Mouse (Mus musculus) left cerebral cortex, adult 8-10 months (tissue): ENCODE data around the gene Znfx1. TPM values are rescaled to one million over a fixed set of nuclear protein-coding genes. Genes with fewer than 3 reads are reported as not detected.

Experiments used
- DNase-seq, 2 experiments: peaks; one replicate each; pipeline ENCODE4 v3.0.0; 2022; ENCODE audit warnings: low spot score in 2 of 2
- total RNA-seq, 4 experiments: library from RNA; stranded (reverse); gene quantifications; 2 replicates each; pipeline ENCODE4 v1.2.4; 2022

Gene Znfx1
- total RNA-seq, result 10 to 100 TPM; 77.1 to 92.1 (median 80.7) TPM

DNA sequence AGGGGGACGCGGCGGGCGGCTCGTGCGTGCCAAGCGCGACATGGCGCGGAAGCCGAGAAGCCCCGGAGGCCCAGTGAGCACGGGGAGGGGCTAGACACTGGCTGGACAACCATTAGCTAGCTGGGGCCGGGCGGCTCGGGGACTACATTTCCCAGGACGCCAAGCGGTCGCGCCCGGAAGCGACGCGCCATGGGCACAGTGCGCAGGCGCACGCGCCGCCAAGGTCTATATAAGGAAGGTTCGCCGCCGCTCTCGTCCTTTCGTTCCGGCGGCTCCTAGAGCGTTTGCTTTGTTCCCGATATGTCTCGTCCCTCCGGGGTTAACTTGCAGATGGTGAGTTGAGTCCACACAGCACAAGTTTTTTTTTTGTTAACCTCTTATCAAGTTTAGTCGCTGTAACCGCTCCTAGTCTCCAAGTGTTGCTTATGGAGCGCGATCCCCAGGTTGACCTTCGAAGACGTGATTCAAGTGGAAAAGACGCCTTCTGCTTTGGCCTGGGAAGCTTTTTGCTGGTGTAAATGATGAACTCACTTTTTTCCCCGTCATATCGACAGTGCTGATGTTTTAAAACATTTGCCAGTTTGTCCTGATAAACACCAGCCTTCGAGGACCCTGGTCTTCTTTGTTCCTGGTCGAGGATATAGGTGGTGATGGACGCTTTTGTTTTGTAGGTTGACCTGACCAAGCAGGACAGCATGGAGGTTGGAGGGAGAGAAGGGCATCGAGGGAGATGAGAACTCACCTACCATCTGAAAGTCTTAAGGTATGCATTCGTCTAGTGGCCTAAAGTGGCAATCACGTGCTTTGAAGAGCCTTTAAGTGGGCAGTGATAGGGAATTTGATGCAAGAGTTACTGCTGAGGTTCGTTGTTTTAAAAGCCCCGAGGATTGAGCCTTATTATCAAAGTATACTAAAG, at the start of gene Znfx1:
Gene Znfx1, minus strand, starts transcription at position 51 of the 916 bp plus-strand sequence.
- peak; percentile 96 to 97 for DNase-seq

DNA sequence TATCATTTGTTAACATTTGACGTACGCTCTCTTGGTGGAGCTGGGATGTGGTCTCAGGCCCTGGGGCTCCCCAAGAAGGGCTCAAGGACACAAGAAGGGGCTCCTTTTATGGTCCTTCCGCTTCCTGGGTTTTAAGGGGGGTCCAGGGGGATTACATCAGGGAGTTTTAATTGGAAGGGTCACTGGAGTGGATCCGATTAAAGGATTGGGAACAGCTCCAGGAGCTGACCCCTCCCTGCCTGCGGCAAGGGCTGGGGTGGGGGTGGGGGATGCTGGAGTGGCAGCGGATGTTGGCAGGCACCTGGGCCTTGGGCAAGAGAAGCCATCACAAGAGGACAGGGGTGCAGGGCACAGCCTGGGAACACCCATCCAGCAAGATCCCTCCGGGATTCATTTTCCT, 49.4 kb upstream of the Znfx1 start:
- no peak for DNase-seq

DNA sequence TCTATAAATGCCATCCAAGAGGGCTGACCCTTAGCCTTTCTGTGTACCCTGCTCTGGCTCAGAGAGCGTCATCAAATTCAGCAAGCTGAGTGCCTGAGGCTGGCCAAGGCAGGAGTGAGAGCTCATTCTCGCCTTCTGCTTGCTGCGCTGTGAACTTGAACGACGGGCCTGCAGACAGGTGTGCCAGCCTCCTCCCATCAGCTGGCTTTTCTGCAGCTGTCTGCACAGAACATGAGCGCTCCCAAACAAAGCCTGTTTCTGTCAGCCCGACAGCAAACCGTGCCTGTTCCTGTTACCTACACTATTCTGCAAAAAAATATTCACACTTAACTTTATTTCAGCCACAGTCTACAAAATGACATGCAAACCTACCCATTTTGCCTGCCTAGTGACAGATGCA, 46.7 kb upstream of the Znfx1 start:
- no peak for DNase-seq

DNA sequence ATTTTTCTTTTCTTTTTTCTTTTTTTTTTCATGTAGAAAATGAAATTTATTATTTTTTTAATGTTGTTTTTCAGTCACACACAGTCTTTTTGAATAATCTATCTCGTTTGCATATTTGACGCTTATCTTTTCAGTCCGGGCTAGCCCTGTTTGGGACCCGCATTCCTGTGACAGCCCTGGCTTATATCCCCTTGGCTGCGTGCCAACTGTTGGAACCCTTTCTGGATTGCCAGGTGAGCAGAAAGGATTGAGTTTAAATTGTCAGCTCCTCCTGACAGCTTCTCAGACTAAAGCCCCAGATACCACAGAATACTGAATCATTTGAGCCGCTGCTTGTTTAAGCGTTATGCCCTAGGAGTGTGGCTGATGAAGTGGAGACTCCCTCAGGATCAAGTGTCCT, 40.7 kb upstream of the Znfx1 start:
- DNase-seq, result no peak

DNA sequence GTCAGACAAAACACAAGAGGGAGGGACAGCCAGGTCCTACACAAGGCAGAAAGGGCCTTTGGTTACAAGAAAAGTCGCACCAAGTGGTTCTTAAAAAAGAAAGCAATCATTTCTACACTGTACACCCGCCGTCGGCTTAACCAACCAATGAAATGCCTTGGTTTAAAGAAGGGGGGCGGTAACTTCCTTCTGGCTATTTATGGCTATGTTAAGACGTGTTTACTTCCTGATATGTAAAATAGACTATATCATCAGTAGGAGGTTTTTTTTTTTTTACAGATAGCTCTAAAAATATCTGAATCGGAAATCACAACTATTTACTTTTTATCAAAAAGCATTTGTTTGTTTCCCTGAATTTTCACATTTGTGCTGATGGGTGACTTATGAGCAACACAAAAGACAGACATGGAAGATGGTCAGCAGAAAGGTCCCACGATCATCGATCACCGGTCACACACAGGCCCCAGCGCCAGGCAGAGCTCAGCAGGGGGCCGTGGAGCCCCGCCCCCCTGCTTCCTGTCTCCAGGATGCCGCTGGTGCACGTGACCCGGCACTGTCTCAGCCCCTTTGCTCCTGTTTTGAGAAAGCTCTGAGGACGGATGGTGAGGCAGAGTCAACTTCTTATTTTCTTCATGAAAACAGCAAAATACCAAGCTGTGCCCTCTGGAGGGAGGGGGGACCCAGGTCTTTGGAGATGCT, 39.1 kb upstream of the Znfx1 start:
- DNase-seq, result no peak

DNA sequence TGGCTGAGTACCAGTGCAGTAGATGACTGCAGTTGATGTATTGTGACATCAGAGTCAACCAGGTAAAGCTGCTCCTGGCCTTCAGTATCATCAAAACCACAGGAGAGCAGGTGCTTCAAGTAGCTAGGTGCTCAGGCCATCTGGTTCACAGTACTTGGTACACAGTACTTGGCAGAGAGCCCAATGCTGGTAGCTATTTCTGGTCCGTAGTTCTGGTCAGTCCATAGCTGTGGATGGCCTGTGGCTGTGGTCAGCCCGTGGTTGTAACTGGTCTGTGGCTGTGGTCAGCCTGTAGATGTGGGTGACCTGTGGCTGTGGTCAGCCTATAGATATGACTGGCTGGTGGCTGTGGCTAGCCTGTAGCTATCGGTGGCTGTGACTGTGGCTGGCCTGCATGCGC, 31.9 kb upstream of the Znfx1 start:
- DNase-seq, result no peak

DNA sequence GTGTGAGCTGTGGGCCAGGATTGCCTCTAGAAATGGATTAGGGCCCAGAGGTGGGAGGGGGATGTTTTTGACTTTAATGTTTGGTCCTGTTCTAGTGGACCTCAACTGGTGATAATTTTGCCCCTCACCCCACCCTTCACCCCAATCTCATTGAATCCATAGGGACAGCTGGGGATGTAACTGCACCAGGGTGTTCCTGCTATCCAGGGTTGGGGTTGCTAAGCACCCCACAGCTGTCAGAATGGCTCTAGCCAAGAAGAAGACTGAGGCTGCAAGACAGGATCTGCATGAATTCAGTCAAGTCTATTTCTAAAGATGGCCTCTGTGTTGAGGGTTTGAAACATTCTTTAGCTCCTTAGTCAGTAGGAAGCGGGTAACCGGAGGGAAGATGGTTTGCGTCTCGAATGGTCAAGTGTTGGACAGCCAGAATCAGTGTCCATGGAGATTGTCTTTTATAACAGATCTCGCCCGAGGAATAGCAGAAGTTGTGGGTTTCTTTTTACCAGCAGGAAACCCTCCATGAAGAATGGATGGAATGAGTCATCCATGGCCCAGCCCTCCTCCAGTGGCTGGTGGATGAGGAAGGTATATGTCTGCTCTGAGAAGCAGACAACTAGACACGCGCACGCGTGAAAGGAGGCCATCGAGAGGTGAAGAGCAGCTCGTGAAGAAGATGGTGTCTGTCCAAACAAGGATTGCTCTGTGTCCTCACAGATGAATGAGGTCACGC, 30.5 kb upstream of the Znfx1 start:
- no peak for DNase-seq

DNA sequence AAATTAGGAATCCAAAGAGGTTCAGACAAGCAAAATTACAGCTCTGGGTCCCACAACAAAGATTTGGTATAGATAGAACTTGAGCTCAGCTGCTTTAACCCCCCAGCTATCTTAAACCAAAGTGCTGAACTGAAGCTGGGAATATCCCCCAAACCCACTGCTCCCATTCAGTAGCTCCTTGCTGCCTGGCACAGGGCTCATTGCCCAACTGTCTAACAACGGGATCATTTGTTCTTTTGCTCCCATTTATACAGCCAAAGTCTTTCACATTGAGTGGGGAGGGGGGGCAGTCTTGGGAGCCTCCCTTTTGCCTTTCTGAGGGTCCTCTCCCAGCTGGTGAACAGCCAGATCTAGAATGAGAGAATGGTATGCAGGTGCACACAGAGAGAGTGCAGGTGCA, 27.5 kb upstream of the Znfx1 start:
- DNase-seq, result no peak

DNA sequence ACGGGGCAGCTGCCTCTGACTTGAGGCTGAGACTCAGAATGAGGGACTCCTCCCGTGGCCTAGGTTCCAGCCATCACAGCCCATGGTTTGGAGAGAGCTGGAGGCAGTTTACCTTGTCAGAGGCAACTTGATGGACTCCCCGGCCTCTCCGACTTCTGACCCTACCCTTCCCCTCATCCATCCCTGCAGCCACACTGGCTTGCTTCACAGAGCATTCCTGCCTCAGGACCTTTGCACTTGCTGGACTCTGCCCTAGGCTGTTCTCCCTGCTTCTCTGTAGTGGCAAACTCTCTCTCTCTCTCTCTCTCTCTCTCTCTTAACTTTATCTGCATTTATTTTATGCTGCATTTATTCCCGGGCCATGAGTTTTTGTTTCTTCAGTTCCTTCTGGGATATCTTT, 24.0 kb upstream of the Znfx1 start:
- DNase-seq, result no peak

DNA sequence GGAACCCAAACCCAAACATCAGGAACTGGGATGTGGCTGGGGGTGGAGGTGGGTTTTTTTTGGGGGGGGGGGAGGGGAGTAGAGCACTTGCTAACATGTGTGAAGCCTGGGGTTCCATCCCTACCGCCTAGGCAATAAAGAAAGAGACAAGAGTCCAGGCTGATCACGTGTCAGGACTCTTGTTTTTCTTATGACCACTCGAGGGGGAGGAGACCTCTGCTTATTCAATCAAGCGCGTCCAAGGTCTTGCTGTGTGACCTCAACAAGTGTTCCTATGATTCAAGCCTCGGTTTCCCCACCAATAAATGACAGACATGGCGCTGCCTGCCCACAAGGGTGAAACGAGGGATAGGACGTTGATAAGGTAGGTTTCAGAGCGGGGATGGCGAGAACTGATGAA, 23.3 kb upstream of the Znfx1 start:
- DNase-seq, result no peak

DNA sequence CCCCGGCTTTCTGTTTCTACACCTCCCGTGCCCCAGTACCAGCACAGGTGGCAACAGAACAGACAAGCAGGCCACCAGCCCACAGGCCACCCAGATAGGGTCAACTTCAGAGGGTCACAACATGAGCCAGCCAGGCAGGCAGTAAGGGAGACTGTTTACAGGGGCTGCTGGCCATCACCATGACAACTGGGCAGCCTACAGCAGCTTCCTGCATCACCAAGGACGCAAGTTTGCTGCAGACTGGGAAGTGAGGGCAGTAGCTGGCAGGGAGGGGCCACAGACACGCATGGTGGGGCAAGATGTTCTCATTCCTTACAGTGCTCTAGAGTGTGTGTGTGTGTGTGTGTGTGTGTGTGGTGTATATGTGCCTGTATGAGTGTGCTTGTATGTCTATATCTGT, 18.8 kb upstream of the Znfx1 start:
- no peak for DNase-seq

DNA sequence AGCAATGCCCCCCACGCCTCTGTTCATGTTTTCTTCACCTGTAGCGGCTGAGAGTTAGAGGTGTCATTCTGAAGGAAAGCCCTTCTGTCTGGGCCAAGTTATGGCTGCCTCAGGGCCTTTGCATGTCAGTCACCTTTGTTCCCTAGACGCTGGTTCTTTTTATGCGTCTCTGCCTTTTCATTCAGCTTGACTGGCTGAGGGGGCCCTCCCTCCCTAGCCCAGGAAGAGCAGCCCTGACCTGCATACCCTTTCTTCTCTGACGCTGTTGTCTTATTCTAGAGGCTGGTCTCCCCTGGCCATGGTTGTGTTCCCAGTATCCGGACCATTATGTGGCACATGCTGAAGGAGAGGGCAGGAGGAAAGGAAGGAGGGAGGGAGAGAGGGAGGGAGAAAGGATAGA, 18.3 kb upstream of the Znfx1 start:
- no peak for DNase-seq

DNA sequence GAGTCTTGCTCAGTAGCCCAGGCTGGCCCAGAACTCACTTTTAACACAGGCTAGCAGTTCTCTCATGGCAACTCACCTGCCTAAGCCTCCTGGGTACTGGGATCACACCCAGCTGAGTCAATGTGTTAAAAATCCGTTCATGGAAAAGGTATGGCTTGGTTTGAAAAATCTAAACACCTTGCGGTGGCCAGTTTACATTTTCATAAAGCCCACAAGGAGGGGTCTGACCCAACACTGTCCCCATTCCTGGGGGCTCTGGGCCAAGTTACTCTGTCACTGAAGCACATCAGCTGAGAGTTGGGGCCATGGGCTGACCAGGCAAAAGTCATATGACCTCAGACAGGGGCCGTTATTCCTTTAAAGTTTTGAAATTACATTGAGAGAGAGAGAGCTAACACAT, 17.6 kb upstream of the Znfx1 start:
- DNase-seq, result no peak

DNA sequence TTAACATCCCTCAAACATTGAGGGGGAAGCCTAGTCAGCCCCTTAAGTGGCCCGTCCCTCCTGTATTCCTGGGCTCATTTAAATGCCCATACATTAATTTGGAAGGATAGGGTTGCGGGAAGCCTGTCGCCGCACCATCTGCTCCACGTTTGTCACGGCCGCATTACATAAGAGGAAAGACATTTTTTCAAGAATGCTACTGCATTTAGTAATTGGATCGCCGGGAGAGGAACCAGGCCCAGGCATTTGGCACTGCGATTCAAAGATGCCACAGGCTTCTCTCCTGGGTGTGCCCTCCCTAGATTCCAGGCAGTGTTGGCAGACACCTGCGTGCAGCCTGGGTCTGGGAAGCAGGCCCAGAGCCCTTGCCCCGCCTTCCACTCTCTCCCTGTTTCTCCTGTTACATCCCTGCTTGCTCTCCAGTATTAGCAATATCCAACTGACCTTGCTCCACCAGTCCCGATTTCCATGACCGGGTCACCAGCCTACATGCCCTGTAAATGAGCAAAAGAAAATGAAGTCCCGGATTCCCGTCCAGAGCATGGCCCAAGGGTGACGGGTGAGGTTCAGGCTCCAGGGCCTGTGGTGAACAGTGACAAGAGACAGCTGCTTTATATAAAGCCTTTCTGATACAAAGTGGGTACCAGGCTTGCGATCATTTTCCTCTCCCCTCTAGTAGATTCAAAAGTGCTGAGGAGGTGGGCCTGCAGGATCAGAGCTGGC, 16.9 kb upstream of the Znfx1 start:
- peak; percentile 61 to 87 for DNase-seq

DNA sequence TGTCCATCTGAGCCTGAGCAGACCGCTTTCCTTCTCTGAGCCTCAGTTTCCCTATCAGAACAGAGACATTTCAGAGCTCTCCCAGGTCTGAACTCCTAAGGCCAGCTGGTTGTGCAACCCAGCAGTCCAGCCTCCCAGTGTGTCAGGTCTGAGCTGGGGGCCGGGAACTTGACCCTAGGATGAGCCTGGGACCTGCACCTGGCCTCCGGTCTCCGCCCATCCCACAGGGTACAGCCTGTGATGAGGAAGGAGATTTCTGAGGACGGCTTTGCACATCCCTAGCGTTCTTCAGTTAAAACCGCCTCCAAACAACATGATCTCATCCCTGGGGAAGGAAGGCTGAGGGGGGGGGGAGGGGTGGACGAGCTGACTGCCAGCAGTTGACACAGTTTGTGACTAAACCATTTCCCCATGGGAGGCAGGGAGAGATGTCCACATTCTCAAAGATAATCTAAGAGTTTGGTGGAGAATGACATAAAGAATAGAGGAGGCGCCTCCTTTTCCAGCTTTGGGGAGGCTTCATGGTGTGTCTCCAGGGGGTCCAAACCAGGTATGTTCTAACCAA, 16.2 kb upstream of the Znfx1 start:
- peak in 1 of 2 experiments; percentile 57 for DNase-seq

DNA sequence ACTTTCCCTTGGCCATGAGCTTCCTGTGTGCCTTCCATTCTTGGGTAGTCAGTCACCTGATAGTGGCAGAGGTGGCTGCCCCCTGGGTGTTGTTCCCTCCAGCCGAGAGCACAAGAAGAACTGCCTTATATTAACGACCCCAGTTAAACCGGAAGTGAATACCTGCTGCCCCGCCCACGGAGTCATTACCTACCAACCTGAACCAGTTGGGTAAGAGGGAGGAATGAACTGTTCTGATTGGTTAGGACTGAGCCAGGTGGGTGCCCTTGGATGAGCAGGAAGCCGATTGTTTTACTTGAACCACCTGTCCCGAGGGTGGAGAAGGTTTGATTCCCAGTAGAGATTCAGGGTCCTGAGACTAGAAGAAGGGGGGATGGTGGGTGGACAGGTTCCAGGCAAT, 15.7 kb upstream of the Znfx1 start:
- no peak for DNase-seq

DNA sequence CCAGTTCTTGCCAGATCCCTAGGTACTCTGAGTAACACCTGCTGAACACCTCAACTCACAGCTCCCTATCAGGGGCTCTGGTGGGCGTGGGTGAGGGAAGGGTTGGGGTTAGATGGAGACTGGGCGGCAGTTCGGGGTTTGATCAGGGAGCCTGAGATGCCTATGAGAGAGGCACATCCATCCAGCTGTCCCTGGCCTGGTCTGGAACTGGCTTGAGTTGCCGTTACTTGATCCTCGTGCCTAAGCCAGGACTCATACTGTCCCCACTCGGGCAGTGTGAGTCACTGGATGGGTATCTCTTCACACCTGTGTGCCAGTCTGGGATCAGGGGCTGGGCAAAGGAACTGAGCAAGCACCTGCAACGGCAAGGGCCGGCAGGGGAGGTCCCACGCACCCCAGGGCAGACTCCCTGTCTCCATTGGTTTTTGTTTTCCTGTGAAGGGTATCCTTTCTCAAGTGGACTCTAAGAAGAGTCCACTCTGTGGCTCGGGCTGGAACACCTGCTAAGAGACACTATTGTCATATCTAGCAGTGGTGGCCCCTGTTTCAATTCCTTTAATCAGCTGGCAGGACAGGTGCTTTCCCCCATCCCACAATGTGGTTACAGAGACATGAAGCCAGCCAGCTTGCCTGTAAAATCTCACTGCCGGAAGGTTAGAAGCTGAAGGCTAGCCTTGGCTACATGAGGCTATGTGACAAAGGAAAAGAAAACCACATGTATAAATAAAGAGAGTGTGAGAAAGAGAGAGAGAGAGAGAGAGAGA, 14.6 kb upstream of the Znfx1 start:
- DNase-seq, result no peak

DNA sequence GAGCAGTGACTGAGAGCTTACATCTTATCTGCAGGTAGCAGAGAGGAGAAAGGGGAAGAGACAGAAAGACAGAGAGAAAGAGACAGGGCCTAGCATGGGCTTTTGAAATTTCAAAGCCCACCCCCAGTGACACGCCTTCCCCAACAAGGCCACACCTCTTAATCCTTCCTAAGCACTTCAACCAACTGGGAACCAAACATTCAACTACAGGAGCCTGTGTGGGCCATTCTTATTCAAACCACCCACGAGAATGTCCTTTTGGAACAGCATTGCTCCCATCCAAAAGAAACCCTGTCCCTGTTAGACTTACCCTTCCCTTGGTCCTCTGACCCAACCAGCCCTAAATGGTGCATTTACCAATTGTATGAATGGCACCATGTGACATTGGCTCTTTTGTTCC, 13.9 kb upstream of the Znfx1 start:
- no peak for DNase-seq

DNA sequence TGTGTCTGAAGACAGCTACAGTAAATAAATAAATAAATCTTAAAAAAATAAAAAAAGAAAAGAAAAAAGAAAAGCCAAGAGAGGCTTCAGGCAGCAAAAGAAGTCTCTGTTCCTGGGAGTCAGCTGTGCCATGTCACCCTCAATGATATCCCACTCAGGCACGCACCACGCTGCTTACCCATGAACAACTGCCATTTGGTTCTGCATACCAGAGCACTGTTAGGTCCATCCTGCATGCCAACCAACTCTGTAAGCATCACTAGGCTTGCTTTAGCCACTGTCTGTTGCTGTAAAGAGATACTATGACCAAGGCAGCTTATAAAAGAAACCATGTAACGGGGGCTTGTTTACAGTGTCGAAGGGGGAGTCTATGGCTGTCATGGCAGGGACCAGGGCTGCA, 13.5 kb upstream of the Znfx1 start:
- no peak for DNase-seq

DNA sequence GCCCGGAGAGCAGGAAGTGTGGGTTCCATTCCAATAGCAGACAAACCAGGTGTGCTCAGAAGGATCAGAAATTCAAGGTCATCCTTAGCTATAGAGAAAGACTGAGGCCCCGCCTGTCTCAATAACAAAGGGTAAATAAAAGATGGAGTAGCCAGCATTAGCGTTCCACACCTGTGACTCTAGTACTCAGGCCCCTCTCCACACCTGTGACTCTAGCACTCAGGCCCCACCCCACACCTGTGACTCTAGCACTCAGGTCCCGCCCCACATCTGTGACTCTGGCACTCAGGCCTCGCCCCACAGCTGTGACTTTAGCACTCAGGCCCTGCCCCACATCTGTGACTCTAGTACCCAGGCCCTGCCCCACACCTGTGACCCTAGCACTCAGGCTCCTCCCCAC, 11.8 kb upstream of the Znfx1 start:
- DNase-seq, result no peak
